Mouse (Mus musculus): Measurements from ENCODE around the gene Ppp1r1a. TPM values are rescaled to one million over a fixed set of nuclear protein-coding genes. Genes with fewer than 3 reads are reported as not detected.

Ppp1r1a gene
- polyA plus RNA-seq (2015; fragmentation: Nextera tagmentation; extraction: Ambion mirVana), result 147 and 160 TPM in 2 replicates

- Histone ChIP-seq H3K9ac (ENCODE audit: low read depth, low read length) (peak within 1 kb of the TSS; percentile 92), H3K4me1 (ENCODE audit: control insufficient read depth, insufficient read depth, low read length) (peaks cover 25% of the 10 kb centered on the region), H3K4me2 (ENCODE audit: low read length) (peak within 1 kb of the TSS; percentile 85), H3K36me3 (ENCODE audit: control insufficient read depth, insufficient read depth, low read length) (no peaks in the 10 kb centered on the region), H3K27ac (ENCODE audit: low read length) (peak within 1 kb of the TSS; percentile 84), H3K9me3 (replicated peaks; ENCODE audit: control insufficient read depth, low read length, poor library complexity, severe bottlenecking) (no peaks in the 10 kb centered on the region), H3K27me3 (ENCODE audit: control insufficient read depth, insufficient read depth, low read depth, low read length) (no peaks in the 10 kb centered on the region), H3K4me3 (ENCODE audit: low read depth, low read length) (peak within 1 kb of the TSS; percentile 78)
- ATAC-seq, result peak; percentile 90
- under 1% methylated on average over 32 of the region's 36 CpGs for WGBS
These were observed at the start of gene Ppp1r1a for GRCm38 (mm10) chr15:103537822-103538213. Ppp1r1a (minus strand) TSS chr15:103538003.

- 86% methylated on average over 2 of the region's 2 CpGs for WGBS
These were observed 48.1 kb upstream of the Ppp1r1a start for GRCm38 (mm10) chr15:103585876-103586275.

GRCm38 (mm10) chr15:103564981-103565380 lies 27.2 kb upstream of the Ppp1r1a start, which contains the start of gene Glycam1:
Glycam1 (minus strand) TSS chr15:103565081.
- no peaks in the 10 kb centered on the region for H3K9me3 ChIP-seq (replicated peaks; ENCODE audit: control insufficient read depth, low read length, poor library complexity, severe bottlenecking)
- no peak within 1 kb of the TSS for H3K27ac ChIP-seq (ENCODE audit: low read length)
- no peaks in the 10 kb centered on the region for H3K27me3 ChIP-seq (ENCODE audit: control insufficient read depth, insufficient read depth, low read depth, low read length)
- no peak within 1 kb of the TSS for H3K4me2 ChIP-seq (ENCODE audit: low read length)
- no peak within 1 kb of the TSS for H3K4me3 ChIP-seq (ENCODE audit: low read depth, low read length)
- no peaks in the 10 kb centered on the region for H3K36me3 ChIP-seq (ENCODE audit: control insufficient read depth, insufficient read depth, low read length)
- no peak within 1 kb of the TSS for H3K9ac ChIP-seq (ENCODE audit: low read depth, low read length)
- H3K4me1 ChIP-seq (ENCODE audit: control insufficient read depth, insufficient read depth, low read length), result no peaks in the 10 kb centered on the region
- ATAC-seq, result no peak

More at GRCm38 (mm10) chr15:103585876-103586275, 48.1 kb upstream of the Ppp1r1a start:
- no peak overlapping the region for H3K9ac ChIP-seq (ENCODE audit: low read depth, low read length)
- no peaks in the 10 kb centered on the region for H3K4me1 ChIP-seq (ENCODE audit: control insufficient read depth, insufficient read depth, low read length)
- no peak overlapping the region for H3K4me2 ChIP-seq (ENCODE audit: low read length)
- no peaks in the 10 kb centered on the region for H3K36me3 ChIP-seq (ENCODE audit: control insufficient read depth, insufficient read depth, low read length)
- H3K27ac ChIP-seq (ENCODE audit: low read length), result no peak overlapping the region
- H3K4me3 ChIP-seq (ENCODE audit: low read depth, low read length), result no peak overlapping the region
- H3K9me3 ChIP-seq (replicated peaks; ENCODE audit: control insufficient read depth, low read length, poor library complexity, severe bottlenecking), result no peaks in the 10 kb centered on the region
- H3K27me3 ChIP-seq (ENCODE audit: control insufficient read depth, insufficient read depth, low read depth, low read length), result no peaks in the 10 kb centered on the region
- ATAC-seq, result no peak

- no peaks in the 10 kb centered on the region for H3K9me3 ChIP-seq (replicated peaks; ENCODE audit: control insufficient read depth, low read length, poor library complexity, severe bottlenecking)
- no peaks in the 10 kb centered on the region for H3K4me1 ChIP-seq (ENCODE audit: control insufficient read depth, insufficient read depth, low read length)
- no peaks in the 10 kb centered on the region for H3K27me3 ChIP-seq (ENCODE audit: control insufficient read depth, insufficient read depth, low read depth, low read length)
- 49% methylated on average over 3 of the region's 3 CpGs for WGBS
- H3K27ac ChIP-seq (ENCODE audit: low read length), result no peak overlapping the region
- no peak overlapping the region for H3K9ac ChIP-seq (ENCODE audit: low read depth, low read length)
- H3K4me2 ChIP-seq (ENCODE audit: low read length), result no peak overlapping the region
- no peaks in the 10 kb centered on the region for H3K36me3 ChIP-seq (ENCODE audit: control insufficient read depth, insufficient read depth, low read length)
- no peak overlapping the region for H3K4me3 ChIP-seq (ENCODE audit: low read depth, low read length)
- no peak for ATAC-seq
These were observed 14.4 kb upstream of the Ppp1r1a start for GRCm38 (mm10) chr15:103552096-103552690.

GRCm38 (mm10) chr15:103551053-103551452 lies 13.2 kb upstream of the Ppp1r1a start:
- Histone ChIP-seq H3K27ac (ENCODE audit: low read length) (no peak overlapping the region), H3K4me2 (ENCODE audit: low read length) (no peak overlapping the region), H3K36me3 (ENCODE audit: control insufficient read depth, insufficient read depth, low read length) (no peaks in the 10 kb centered on the region), H3K9me3 (replicated peaks; ENCODE audit: control insufficient read depth, low read length, poor library complexity, severe bottlenecking) (no peaks in the 10 kb centered on the region), H3K4me3 (ENCODE audit: low read depth, low read length) (no peak overlapping the region), H3K27me3 (ENCODE audit: control insufficient read depth, insufficient read depth, low read depth, low read length) (no peaks in the 10 kb centered on the region), H3K4me1 (ENCODE audit: control insufficient read depth, insufficient read depth, low read length) (no peaks in the 10 kb centered on the region), H3K9ac (ENCODE audit: low read depth, low read length) (no peak overlapping the region)
- no peak for ATAC-seq
- 37% methylated on average over 1 of the region's 1 CpGs for WGBS

GRCm38 (mm10) chr15:103549475-103549874 lies 11.7 kb upstream of the Ppp1r1a start:
- no peak overlapping the region for H3K4me3 ChIP-seq (ENCODE audit: low read depth, low read length)
- 100% methylated on average over 1 of the region's 1 CpGs for WGBS
- no peaks in the 10 kb centered on the region for H3K27me3 ChIP-seq (ENCODE audit: control insufficient read depth, insufficient read depth, low read depth, low read length)
- H3K9me3 ChIP-seq (replicated peaks; ENCODE audit: control insufficient read depth, low read length, poor library complexity, severe bottlenecking), result no peaks in the 10 kb centered on the region
- H3K27ac ChIP-seq (ENCODE audit: low read length), result no peak overlapping the region
- H3K4me1 ChIP-seq (ENCODE audit: control insufficient read depth, insufficient read depth, low read length), result no peaks in the 10 kb centered on the region
- no peaks in the 10 kb centered on the region for H3K36me3 ChIP-seq (ENCODE audit: control insufficient read depth, insufficient read depth, low read length)
- H3K9ac ChIP-seq (ENCODE audit: low read depth, low read length), result no peak overlapping the region
- ATAC-seq, result no peak
- H3K4me2 ChIP-seq (ENCODE audit: low read length), result no peak overlapping the region

- Histone ChIP-seq H3K4me3 (ENCODE audit: low read depth, low read length) (no peak overlapping the region), H3K27ac (ENCODE audit: low read length) (no peak overlapping the region), H3K9me3 (replicated peaks; ENCODE audit: control insufficient read depth, low read length, poor library complexity, severe bottlenecking) (no peaks in the 10 kb centered on the region), H3K9ac (ENCODE audit: low read depth, low read length) (no peak overlapping the region), H3K36me3 (ENCODE audit: control insufficient read depth, insufficient read depth, low read length) (no peaks in the 10 kb centered on the region), H3K4me2 (ENCODE audit: low read length) (no peak overlapping the region), H3K27me3 (ENCODE audit: control insufficient read depth, insufficient read depth, low read depth, low read length) (no peaks in the 10 kb centered on the region), H3K4me1 (ENCODE audit: control insufficient read depth, insufficient read depth, low read length) (no peaks in the 10 kb centered on the region)
- ATAC-seq, result no peak
- 84% methylated on average over 3 of the region's 3 CpGs for WGBS
These were observed 10.2 kb upstream of the Ppp1r1a start for GRCm38 (mm10) chr15:103547983-103548382.

GRCm38 (mm10) chr15:103542526-103542925 lies 4.7 kb upstream of the Ppp1r1a start:
- Histone ChIP-seq H3K4me3 (ENCODE audit: low read depth, low read length) (no peak overlapping the region), H3K4me1 (ENCODE audit: control insufficient read depth, insufficient read depth, low read length) (peaks cover 6% of the 10 kb centered on the region; the same call in 1 of the 2 replicates), H3K9ac (ENCODE audit: low read depth, low read length) (no peak overlapping the region), H3K9me3 (replicated peaks; ENCODE audit: control insufficient read depth, low read length, poor library complexity, severe bottlenecking) (no peaks in the 10 kb centered on the region), H3K4me2 (ENCODE audit: low read length) (no peak overlapping the region), H3K27me3 (ENCODE audit: control insufficient read depth, insufficient read depth, low read depth, low read length) (no peaks in the 10 kb centered on the region), H3K36me3 (ENCODE audit: control insufficient read depth, insufficient read depth, low read length) (no peaks in the 10 kb centered on the region), H3K27ac (ENCODE audit: low read length) (no peak overlapping the region)
- ATAC-seq, result no peak

- Histone ChIP-seq H3K36me3 (ENCODE audit: control insufficient read depth, insufficient read depth, low read length) (no peaks in the 10 kb centered on the region), H3K27me3 (ENCODE audit: control insufficient read depth, insufficient read depth, low read depth, low read length) (no peaks in the 10 kb centered on the region), H3K4me3 (ENCODE audit: low read depth, low read length) (no peak overlapping the region), H3K4me1 (ENCODE audit: control insufficient read depth, insufficient read depth, low read length) (peaks cover 17% of the 10 kb centered on the region), H3K9me3 (replicated peaks; ENCODE audit: control insufficient read depth, low read length, poor library complexity, severe bottlenecking) (no peaks in the 10 kb centered on the region), H3K27ac (ENCODE audit: low read length) (no peak overlapping the region), H3K4me2 (ENCODE audit: low read length) (no peak overlapping the region), H3K9ac (ENCODE audit: low read depth, low read length) (no peak overlapping the region)
- ATAC-seq, result no peak
- 78% methylated on average over 1 of the region's 1 CpGs for WGBS
These were observed 2.8 kb upstream of the Ppp1r1a start for GRCm38 (mm10) chr15:103540646-103541045.
